Mouse (Mus musculus) kidney, adult 8-10 months (tissue): ENCODE results near the gene Dcaf1.

ENCODE experiments used
- DNase-seq, 2 experiments: peaks; one replicate each; pipeline ENCODE4 v3.0.0; 2022

Gene Dcaf1

GRCm38 (mm10) chr9:106908715-106909114, 87.0 kb downstream of the Dcaf1 start:
- no peak for DNase-seq

GRCm38 (mm10) chr9:106911624-106912023, 90.0 kb downstream of the Dcaf1 start:
- no peak for DNase-seq

- DNase-seq, result no peak
Observed at GRCm38 (mm10) chr9:106913759-106914158, 92.1 kb downstream of the Dcaf1 start.

DNA sequence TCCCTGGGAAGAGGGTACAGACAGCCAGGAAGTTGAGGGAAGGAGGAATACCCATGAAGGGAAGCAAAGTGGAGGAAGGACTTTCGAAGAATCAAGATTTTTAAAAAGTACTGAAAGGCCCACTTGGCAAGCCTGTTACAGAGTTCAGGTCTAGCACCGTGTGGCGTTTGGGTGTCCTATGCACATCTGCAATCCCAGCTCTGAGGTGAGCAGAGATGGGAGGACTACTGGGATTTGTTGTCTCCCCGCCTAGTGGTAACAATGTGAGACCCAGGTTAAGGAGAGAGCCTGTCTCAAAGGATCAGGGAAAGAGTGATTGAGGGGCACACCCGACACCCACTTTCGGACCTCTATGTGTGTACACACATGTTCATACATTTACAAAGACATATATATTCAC, 93.2 kb downstream of the Dcaf1 start:
- DNase-seq, result no peak
